Mouse (Mus musculus) kidney, adult 2 months (tissue): ENCODE data around the gene Mettl16.

Experiments used
- CTCF ChIP-seq: fragments of 200-500 bp; conservative IDR thresholded peaks from 2 replicates; pipeline ENCODE4 v1.5.1; 2011; ENCODE audit warnings: low read depth, mild to moderate bottlenecking, control low read depth, low read length, moderate library complexity, mixed read lengths; ENCODE audit not compliant: insufficient read depth, insufficient read length
- POLR2A ChIP-seq: fragments of 200-500 bp; IDR thresholded peaks from one replicate; pipeline ENCODE4 v1.6.1; 2011; ENCODE audit warnings: low read depth, low read length, control low read depth

DNA sequence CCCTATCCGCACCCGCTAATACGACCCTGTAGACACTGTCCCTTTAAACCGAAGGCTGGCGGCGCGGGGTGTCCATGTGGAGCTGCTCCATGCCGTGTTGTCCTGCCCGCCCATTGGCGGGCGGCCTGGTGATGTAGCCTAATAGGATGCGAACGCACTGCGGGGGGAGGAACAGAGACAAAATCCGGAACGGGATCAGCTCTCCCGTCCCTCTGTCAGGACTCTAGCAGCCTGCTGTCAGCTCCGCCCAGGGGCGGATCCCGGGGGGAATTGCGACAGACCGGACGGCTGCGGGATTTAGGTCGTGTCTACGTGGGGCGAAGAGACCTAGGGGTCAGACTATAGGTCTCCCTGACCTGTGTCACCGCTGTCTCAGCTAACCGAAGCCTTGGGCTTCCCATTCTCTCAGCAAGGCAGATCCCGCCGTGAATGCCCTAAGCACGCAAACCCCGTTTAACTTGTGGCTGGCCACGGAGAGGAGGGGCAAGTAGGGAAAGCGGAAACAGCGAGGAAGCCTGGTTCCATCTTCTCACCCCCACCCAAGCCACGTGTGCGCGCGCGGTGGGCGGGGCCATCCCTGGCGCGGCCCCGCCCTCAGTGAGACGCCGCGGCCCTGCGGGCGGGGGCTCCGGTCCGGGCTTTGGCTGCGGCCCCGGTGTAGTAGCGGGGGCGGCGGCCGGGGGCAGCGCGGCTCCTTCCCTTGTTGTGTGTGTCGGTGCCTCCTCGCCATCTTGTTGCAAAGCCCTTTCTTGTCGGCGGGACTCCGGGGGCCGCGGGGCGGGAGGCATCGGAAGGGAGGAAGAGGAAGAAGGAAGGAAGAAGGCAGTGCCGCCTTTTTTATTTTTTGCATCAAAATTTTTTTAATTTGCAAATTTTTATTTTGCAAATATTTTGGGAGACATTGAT, 59.9 kb downstream of the Mettl16 start, which contains the start of gene Mnt:
- TF ChIP-seq CTCF = no peak
- TF ChIP-seq POLR2A = no peak
